Mouse (Mus musculus): ENCODE measurements around the gene Kctd15.

The Kctd15 gene

DNA sequence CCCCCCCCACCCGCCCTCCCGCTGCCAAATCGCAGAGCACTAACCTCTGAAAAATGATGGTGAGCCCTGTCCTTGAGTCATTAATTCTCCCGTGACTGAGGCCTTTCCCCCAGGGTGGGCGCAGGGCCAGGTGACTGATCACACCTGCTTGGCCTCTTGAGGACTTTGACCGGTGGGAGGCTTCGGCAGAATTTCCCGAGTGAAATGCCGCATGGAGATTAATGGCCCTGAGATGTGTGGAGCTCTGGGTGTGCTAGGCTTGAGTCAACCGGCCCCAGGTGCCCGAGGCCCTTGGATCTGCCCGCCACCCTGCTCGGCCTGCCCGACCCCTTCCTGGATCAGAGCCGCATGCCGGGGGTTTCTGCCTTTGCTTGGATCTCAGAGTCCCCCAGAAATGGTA is 11.3 kb upstream of the Kctd15 start:
- in situ Hi-C loops (cut with MseI, MboI): loop anchor here in 1 of 2 experiments (10.0 kb wide), 1 partner anchor 263 kb away; no protein-coding TSS in a partner anchor

DNA sequence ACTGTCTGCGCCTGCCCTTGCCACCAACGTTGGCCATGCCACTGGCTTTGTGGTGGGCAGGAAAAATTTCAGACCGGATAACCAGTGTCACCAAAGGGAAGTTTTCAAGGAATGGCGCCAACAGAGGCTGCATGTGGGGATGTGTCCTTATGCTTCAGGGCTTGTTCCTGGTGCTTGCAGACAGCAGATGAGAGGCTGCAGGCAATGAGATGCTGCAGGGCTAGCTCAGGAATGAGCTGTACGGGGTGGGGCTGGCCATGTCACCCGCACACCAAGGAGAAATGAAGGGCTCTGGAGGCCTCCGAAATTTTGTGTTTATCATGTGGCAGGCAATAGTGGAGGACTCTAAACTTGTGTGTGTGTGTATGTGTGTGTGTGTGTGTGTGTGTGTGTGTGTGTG is 6.6 kb upstream of the Kctd15 start:
- in situ Hi-C loops (cut with MseI, MboI): loop anchor here in 1 of 2 experiments (10.0 kb wide), 1 partner anchor 258 kb away; no protein-coding TSS in a partner anchor

DNA sequence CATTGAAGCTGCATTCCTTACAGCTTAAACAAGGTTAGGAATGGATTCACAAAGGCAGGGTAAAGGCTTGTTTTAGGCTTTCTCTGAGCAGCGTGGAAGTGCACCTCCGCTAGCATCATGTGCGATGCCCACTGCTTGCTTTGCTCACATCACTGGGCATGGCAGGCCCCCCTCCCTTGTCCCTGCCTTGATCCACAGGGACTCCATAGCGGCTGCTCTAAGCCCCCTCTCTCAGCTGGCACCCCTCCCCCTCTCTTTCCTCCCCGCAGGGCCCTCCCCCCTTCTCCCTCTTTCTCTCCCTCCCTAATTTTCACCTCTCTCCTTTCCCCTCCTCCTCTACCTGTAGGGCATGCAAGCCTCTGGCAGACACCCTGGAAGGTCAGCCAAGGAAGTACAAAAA is 5.7 kb upstream of the Kctd15 start:
- in situ Hi-C loops (cut with MseI, MboI): loop anchor here in 1 of 2 experiments (10.0 kb wide), 1 partner anchor 257 kb away; no protein-coding TSS in a partner anchor

DNA sequence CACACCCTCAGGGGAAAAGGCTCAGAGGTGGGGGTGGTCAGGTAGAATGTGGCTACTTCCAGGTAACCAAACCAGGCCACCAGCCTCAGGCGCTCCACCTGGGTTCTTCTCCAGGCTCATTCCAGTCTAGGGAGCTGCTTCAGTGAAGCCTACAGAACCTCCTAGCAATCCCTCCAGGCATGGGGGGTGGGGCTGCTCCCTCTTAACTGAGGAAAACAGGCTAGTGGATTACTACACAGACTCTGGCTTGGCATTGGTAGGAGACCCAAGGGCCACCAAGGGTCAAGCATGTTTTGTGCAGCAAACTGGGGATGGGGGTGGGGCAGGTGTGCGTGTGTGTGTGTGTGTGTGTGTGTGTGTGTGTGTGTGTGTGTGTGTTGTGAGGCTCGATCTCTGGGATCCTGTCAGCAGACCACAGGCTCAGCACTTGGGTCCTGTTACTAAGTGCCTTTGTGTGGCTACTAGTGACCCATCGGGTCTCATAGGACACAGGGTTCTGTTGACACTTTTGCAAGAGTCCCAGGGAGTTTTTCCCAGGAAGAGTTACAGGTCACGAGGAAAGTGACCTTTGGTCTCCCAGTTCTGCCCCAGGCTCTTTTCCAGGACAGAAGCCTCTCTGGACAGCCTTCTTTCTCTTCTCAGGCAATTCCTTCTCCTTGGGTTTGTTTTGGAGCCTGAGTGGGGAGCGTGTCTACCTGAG is 3.0 kb upstream of the Kctd15 start:
- in situ Hi-C loops (cut with MseI, MboI): loop anchor here in 1 of 2 experiments (10.0 kb wide), 1 partner anchor 255 kb away; no protein-coding TSS in a partner anchor

DNA sequence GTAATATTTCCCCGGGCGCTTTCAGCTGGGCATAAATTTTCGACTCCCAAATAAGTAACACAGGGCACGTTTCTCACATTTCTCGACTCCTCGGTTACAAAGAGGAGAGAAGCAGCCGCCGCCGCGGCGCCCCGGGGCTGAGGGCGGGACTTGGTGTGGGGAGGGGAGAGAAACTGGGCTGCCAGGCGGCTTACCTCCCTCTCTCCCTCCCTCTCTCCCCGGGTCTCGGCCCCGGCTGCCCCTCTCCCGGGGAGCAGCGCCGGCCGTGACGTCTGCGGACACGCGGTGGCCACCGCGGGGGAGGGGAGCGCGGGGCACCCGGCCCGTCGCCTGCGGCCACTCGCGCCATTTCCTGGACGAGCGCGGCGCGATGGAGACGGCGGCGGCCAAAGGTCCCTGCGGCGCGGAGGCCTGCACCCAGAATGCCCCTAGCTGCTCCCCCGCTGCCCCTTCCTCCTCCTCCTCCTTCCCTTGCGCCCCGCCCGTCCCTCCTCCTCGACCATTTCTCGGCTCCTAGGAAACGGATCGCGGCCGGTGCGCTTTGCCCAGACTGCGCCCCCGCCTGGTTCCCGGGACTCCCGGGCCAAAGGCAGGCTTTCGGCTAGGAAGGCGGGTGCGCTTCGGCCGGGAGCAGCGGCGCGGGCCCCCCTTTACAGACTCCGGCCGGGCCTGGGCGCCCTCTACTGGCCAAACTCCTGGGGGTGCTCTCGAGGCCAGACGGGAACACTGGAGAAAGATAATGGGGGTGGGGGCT is 1.3 kb downstream of the Kctd15 start:
- in situ Hi-C loops (cut with MseI, MboI): no loop called here

DNA sequence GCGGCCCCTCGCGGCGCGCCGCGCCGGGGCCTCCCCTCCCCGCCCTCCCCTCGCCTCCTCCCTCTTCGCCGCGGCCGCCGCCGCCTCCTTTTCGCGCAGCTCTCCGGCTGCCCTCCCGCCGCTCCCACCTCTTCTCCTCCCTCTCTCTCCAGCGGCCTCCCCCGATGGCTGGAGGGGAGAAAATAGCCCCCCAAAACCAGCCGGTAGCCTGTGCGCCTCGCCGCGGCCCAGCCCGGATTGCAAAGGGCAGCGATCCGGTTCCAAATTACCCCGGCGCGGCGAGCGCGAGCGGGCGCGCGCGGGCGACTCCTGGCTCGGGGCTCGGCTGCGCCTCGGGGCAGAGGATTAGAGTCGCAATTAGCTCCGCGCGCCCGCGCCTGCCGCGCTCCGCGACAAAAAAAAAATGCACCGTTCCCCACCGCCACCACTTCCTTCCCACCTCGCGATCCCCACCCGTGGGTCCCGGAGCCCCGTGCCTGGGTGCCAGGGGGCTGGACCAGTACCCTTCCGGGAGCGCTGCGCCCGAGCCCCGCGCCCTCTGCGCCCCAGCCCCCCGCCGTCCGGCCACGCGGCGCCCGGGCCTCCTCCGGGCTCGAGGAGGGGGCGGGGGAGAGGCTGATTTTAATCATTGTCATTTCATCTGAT is 2.0 kb downstream of the Kctd15 start:
- in situ Hi-C loops (cut with MseI, MboI): no loop called here

DNA sequence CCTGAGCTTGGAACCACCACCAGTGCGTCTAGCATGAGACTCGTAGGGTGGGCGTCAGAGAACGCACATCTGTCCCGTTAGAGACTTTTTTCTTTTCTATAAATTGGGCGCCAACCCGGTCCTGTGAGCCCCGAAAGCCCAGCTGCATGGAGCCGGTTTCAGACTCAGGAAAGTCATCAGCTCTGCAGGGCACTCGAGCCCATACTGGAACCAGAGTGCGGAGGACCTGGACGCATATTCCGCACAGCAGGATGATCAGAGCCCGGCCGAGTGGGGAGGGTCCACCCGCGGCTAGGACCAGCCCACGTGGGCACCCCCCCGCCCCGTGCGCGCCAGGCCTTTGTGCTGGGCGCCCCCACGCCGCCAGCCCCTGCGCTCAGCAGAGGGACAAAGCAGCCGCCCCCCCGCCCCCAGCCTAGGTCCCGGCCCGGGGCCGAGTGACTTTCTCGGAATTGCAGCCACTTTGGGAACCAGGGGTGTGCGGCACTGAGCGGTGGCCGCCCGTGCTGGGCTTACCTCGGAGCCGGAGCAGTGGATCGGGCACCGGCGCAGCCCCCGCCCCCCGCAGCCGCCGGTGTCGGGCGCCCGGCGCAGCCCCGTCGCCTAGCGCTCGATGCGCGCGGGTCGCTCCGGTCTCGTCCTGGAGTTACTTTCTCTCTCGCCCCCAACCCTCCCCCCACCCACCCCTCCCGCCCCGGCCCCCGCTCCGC is 2.6 kb downstream of the Kctd15 start:
- in situ Hi-C loops (cut with MseI, MboI): no loop called here

DNA sequence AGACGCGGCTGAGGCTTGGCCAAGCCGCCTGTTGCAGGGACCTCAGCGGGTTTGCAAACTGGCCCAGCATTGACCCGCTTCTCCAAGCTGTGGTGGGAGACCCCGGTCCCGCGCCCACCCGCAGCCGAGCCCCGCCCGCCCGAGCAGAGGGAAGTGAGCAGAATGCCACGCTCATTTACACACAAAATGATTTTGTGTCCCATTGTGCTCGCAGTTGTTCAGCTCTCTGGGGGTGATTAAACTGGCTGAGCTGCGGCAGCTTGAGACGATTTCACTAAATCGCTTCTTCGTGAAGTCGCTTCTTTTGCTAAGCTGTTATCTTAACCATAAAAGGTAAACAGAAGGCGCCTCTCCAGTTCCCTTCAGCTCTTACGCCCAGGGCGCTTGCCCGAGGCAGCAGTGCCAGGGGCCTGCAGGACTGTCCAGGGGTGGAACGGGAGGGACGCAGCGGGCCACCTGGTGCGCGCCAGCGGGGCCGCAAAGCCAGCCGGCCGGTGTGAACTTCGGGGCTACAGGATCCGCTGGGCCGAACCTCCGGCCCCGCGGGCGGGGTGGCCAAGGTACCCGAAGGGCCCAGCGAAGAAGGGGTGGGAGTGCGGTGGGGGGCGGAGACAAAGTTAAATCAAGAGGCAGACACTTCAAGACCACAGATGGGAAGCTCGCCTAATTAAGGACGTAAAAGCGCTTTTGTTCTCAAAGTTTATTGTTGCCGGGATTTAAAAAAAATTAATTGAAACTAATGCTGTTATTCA is 3.6 kb downstream of the Kctd15 start:
- in situ Hi-C loops (cut with MseI, MboI): no loop called here

DNA sequence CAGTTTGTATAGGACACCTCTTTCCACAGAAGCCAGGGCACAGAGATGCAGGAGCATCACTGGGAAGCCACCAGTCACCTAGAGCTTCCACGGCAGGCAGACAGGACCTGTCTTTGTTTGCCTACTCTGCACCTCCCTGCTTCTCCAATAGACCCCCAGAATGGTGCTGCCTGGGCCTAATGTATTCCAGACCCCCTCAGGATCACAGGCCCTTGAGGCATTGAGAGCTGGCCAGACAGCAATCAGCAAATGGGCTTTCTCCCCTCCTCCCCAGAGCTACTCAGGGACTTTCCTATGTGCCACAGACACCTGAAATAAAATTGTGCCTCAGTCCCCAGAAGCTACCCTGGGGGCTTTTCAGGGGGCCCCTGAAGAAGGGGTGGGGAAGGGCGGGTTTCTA is 5.2 kb downstream of the Kctd15 start:
- in situ Hi-C loops (cut with MseI, MboI): no loop called here

DNA sequence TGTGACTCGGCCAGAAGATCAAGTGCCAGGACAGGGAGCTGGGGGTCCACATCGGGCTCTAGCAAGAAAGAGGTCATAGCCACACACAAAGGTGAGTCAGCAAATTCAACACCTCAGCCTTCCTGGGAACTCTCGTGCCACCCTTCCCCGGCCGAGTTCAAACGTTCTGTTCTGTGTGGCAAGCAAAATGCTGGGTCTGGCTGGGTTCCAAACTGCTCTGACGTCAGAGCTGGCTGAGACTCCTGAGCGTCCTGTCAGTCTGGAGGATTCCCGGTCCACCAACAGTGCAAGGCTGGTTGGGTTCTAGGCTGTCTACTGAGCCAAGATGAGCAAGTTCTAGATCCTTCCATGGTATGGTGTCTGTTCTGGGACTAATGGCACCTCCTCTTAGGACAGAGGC is 9.5 kb downstream of the Kctd15 start:
- in situ Hi-C loops (cut with MseI, MboI): no loop called here

DNA sequence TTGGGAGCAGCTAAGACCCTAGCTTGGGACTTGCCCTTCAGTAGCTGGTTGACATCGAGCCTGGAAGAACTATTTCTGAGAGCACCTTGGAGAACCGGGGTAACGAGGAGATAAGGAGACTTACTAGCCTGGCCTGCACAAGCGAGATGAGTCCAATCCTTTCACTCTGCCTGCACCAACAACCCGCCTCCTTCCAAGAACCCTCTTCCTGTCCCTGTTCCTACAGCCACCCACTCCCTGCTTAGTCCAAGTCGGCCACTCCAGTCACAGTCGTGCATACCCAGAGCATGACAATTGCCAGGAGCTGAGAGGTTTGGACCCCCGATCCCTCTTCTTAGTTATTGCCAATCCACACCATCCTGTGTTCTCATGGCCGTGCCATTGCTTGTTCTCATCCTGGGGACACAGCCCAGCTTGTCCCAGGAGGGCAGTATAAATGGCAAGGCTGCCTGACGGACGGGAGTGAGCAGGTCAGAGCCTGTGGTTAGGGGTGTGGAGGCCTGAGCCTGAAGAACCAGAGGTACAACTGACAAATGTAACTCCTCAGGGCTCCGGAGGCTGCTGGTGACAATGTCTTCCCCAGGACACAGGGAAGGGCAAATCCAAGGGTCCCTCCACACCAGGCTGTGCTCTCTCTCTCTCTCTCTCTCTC is 10.3 kb downstream of the Kctd15 start:
- in situ Hi-C loops (cut with MseI, MboI): no loop called here

DNA sequence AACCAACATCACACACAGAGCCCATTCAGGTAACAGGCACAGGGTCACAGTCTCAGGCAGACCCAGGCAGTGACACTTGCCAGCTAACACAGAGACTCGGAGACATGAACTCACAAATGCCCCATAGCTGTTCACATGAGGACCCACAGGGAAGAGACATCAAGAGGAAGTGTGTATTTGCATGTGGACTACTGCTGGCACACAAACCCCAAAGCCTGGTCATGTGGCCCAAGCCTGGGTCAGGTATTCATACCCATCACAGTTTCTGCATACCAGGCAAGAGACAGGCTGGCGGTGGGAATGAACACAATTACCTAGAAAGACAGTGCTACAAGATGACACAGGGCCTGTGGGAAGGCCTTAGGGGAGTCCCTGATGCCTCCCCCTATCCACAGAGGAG is 10.9 kb downstream of the Kctd15 start:
- in situ Hi-C loops (cut with MseI, MboI): no loop called here

DNA sequence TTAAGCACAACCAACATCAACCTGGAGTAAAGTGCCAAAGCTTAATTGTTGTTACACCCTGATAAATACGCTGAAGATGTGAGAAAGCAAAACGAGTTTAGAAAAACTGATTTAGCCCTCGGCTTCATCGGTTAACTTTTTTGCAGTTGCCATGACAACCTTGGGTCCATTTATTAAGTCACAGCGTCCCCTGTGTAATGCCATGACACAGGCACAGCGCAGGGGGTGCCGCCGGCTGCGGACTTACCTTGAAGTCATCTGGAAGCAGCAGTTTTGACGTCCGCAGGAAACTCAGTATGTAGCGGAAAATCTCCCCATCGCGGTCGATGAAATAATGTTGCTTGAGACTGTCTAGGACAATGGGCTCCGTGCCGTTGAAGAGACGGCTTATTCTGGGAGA is 11.9 kb downstream of the Kctd15 start:
- in situ Hi-C loops (cut with MseI, MboI): no loop called here

DNA sequence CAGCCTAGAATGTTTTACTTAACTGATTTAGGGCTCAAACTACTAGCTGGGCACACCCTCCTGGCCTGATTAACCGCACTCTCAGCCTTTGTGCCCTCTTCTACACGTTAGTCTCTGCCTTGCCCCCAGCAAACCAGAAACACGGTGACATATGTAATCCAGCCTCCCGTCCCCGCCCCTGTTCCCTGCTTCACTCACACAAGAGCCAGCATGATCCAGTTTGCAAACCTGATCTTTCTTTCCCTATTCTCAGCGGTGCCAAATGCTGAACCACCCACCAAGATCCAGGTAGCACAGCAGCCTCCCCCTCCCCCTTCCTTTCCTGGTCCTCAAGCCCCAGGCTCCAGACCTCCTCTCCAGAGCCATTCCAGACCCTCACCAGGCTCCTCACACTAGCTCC is 13.2 kb downstream of the Kctd15 start:
- in situ Hi-C loops (cut with MseI, MboI): no loop called here

DNA sequence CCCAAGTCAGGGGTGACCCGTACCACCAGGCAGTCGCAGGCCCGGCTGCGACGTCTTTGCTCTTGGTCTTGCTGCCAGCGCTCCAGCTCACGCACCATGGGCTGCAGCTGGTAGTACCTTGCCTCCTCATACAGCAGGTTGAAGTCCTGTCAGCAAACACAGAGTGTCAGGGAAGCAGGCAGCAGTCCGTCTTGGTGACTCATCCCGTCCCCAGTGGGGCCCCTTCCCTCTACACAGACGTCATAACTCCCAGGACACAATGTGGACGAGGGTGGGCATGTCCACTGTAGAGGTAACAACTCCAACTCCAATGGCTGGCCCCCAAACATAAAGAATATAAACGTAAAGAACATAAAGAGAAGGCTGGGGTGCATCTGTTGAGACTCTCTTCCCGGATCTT is 14.6 kb downstream of the Kctd15 start:
- in situ Hi-C loops (cut with MseI, MboI): no loop called here

DNA sequence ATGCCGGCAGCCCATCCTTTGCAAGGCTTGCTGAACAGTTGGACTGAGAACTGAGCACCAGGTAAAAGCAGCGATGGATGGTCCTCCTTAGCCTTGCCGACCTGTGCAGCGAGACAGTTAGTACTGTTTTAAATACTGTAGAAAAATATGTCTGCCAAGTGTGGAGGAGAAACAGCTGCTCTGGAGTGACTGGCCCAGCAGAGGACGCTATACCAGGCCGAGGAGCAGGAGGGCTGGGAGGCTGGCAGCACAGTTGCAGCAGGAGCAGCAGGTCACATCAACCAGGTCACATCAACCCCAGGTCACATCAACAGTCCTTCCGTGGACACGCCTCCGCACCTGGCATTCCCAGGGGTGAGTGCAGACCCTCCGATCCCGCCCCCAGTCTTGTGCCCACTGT is 16.7 kb downstream of the Kctd15 start:
- in situ Hi-C loops (cut with MseI, MboI): no loop called here

DNA sequence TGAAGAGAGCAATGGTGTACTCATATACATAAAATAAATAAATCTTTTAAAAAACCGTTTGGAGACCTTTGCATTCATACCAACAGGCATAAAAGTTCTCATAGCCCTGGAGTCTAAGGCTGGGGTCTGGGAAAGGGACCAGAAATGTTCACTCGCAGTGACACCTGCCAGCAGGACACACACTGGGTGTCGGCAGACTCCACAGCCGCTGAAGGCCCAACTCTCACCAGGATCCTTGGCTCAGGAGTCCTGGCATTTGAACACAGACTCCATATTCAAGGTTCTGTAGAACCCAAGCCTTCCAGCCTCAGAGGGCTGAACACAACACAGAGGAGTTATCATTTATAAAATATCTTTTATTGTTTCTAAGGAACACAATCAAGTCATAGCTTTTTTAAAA is 19.9 kb downstream of the Kctd15 start:
- in situ Hi-C loops (cut with MseI, MboI): no loop called here

DNA sequence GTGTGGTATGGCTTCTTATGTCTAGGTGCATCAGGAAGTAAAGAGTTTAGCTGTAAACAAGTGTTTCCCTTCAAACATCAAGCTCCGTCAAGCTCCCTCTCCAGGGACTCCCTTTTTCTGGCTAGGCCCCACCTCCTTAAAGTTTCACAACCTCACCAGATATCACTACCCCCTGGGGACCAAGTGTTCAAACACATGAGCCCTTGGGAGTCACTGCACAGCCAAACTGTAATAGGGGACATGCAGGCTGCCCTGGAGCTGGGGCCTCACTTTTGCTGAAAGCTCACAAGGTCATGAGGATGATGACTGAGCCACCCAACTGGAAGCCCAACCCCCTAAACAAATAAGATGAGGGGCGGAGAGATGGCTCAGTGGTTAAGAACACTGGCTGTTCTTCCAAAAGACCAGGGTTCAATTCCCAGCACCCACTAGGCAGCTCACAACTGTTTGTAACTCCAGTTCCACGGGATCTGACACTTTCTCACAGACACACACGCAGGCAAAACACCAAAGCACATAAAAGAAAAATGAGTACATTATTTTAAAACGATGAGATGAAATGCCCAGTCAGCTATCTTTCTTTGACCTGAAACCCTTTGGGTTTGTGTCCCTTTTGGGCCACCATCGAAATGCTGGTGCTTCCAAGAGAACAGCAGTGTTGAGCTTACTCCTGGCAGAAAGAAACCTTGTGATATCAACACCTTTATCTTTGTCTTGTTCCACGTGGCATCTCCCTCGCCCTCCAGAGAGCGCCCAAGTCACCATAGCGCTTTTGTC is 23.4 kb downstream of the Kctd15 start:
- in situ Hi-C loops (cut with MseI, MboI): no loop called here

DNA sequence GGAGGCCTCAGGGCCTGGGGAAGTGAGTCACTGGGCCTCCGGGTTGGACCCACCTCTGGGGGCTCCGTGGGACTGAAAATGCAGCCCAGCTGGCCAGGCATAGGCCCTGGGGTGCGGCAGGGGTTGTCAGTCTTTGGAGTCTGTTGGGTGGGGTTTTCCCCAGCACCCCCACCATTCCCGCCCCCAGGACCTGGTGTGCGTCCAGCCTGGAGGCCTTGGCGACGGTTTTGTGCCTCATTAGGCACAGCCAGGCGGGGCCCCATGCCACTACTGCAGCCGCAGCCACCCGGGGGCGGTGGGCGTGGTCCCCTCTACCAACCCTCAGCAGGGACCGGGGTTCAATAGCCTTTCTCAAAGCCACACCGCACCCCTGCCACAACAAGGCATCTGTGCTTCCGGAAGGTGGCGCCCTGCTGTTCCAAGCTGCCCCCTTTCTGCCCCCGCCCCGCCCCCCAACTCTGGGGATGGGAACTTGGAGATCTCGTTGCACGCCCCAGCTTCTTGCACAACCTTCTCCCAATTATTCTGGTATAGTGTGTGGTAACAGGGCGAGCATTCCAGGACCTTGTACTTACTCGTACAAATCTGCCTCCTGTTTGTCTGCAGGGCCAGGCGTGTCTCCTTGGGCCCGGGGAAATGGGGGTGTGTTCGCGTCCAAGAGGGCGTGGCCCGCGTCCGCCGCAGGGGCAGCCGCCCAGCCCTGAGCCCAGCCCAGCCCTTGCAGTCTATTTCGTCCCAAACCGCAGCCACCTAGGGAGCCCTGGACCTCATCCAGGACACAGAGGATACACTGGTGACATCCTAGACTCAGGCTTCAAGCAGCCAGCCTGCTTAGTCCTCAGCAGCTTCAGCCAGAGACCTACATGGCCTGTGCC is 26.1 kb downstream of the Kctd15 start:
- in situ Hi-C loops (cut with MseI, MboI): no loop called here
